Mouse (Mus musculus) embryonic stem cell, embryonic (primary cell): Measurements from ENCODE around the gene Ephb2.

Experiments
- CTCF ChIA-PET, 4 experiments: fragments of 300-600 bp in 2 of 4; fragments of 350-600 bp in 2 of 4; sonication (Branson Sonifier 250); formaldehyde crosslinking; loops; one replicate each; lab custom pipeline; 2022; ENCODE audit warnings: inconsistent platforms in 2 of 4; lab: Charles Lee
- POLR2A ChIA-PET, 4 experiments: fragments of 300-600 bp in 2 of 4; fragments of 350-600 bp in 2 of 4; sonication (Branson Sonifier 250); formaldehyde crosslinking; loops; one replicate each; lab custom pipeline; 2022; ENCODE audit warnings: antibody characterized with exemption in 4 of 4, inconsistent platforms in 1 of 4; lab: Charles Lee

Ephb2 gene

DNA sequence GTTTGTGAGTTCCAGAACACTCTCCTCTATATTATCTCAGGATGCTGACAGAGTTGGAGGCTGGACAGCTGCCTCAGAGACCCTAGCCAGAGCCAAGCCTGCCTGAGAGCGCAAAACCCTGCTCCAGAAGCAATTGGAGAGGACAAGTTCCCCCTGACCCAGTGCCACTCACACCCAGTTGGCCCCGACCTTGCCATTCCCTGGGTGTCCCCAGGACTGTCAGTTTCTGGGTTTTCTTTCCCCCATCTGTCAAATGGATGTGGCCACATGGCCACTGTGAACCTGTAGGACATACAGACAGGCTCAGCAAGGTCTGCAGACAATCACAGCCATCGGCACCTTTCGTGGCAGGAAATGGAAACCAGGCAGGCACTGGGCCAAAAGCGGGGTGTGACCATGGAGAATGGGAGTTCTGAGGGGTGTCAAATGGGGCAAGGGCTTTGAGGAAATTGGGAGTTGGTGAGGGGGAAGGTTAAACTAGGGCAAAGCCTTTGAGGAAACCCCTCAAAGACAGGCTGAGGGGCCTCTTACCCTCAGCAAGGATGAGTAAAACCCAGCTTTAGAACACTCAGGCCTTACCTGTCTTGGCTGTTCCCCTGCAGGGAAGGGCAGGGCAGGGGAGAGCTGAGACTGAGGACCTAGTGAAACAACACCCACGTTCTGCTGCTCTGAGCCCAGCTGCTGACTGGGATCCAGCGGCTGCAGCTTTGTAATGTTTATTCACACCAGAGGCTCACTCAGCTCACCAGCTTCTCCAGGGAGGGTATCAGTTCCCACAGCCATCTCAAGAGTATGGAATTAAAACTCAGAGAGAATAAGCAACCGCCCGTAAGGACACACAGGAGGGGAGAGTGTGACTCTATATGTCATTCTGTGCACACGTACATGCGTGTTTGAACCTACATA, 6.9 kb downstream of the Ephb2 start:
- CTCF ChIA-PET = interaction anchor here in 2 of 4 experiments (0.6 to 1.9 kb wide), 4 partner anchors 13 to 615 kb away, joined by 5 to 12 read pairs (median 7); no protein-coding TSS in a partner anchor
- POLR2A ChIA-PET = interaction anchor here in 2 of 4 experiments (0.6 to 2.8 kb wide), 9 partner anchors 7 to 156 kb away, joined by 3 to 8 read pairs (median 3); no protein-coding TSS in a partner anchor

DNA sequence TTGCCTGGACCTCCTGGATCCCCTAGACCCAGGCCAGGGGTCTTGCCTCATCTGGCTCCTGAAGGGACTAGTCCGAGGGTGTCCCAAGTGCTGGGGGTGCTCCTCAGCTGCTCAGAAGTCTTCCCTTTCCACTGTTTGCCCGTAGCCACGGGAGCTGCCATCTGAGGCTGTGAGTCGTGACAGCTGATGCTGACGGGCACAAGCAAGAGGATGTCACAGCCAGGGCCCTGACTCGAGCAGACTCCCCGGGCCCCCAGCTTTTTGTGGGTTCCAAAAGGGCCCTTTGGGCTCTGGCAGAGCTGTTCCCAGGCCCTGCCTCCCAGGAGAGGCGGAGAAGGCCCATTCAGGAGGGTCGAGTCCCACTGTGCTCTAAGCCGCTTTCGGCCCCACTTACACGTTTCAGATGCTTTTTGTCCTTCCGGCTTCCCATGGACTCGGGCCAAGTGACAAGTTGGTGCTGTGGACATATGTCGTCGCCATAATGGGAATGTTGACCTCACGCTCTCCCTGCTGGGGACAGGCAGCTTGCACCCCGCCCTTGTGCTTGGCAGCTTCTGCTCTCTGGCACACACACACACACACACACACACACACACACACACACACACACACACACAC, 10.7 kb downstream of the Ephb2 start:
- CTCF ChIA-PET = interaction anchor here (0.6 to 1.6 kb wide), 4 partner anchors 9 to 157 kb away, joined by 3 to 7 read pairs (median 4); no protein-coding TSS in a partner anchor
- POLR2A ChIA-PET = interaction anchor here in 2 of 4 experiments (0.6 to 1.0 kb wide), 2 partner anchors 158 to 551 kb away, joined by 3 read pairs; no protein-coding TSS in a partner anchor

DNA sequence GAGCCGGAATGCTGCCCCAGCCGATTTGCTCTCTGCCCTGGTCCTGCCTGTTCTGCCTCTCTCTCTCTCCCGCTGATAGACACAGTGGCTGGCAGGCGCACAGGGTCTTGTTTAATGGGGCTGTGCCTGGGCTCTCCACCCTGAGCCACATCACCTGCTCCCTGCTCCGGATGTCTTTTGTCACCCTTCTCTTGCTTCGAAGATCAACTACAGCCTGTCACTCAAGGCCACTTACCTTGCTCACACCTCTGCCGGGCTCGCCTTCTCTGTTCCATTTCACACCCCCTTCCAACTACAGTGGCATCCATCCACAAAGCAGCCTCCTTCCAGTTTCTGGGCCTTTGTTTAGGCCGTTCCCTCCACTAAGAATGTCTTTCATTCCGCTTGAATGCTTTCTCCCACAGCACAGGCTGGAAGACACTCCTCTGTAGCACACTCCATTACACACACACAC, 15.7 kb downstream of the Ephb2 start:
- CTCF ChIA-PET = interaction anchor here in 1 of 4 experiments (0.9 kb wide), 1 partner anchor 25 kb away, joined by 6 read pairs; no protein-coding TSS in a partner anchor
- POLR2A ChIA-PET = interaction anchor here in 1 of 4 experiments (1.2 kb wide), 1 partner anchor 70 kb away, joined by 3 read pairs; no protein-coding TSS in a partner anchor

DNA sequence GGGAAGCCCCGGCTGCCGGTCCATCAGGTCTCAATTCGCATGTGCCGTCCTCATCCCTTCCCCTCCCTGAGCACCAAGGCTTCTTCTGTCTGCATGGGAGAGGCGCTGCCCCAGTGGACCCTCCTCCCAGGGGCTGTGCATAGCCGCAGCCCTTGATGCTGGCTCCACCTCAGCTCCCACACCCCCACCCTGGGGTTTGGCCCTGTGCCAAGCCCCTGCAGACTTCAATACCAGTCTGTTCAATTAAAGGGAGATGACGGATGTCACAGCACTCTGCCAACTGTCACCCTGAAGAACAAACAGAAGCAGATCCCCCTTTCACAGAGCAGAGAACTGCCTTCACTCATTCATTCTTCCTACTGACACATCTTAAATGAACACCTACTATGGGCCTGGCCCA, 19.1 kb downstream of the Ephb2 start:
- ChIA-PET CTCF (interaction anchor here in 3 of 4 experiments (0.6 to 1.3 kb wide), 3 partner anchors 13 to 129 kb away, joined by 3 to 5 read pairs (median 4); no protein-coding TSS in a partner anchor), POLR2A (interaction anchor here in 2 of 4 experiments (0.6 to 1.9 kb wide), 5 partner anchors 9 to 1215 kb away, joined by 4 to 8 read pairs (median 5); no protein-coding TSS in a partner anchor)

- POLR2A ChIA-PET = interaction anchor here in 3 of 4 experiments (0.6 to 1.6 kb wide), 16 partner anchors 8 to 569 kb away, joined by 3 to 8 read pairs (median 4); no protein-coding TSS in a partner anchor
- CTCF ChIA-PET = interaction anchor here (0.5 to 1.5 kb wide), 47 partner anchors 8 to 1072 kb away, joined by 3 to 13 read pairs (median 4); no protein-coding TSS in a partner anchor
Observed at GRCm38 (mm10) chr4:136815364-136815763, 20.4 kb downstream of the Ephb2 start.

GRCm38 (mm10) chr4:136812543-136812942, 23.2 kb downstream of the Ephb2 start:
- POLR2A ChIA-PET = no interaction called here

GRCm38 (mm10) chr4:136811596-136811995, 24.2 kb downstream of the Ephb2 start:
- ChIA-PET POLR2A (interaction anchor here in 2 of 4 experiments (0.7 to 1.5 kb wide), 2 partner anchors 23 to 89 kb away, joined by 3 to 4 read pairs; no protein-coding TSS in a partner anchor), CTCF (interaction anchor here in 2 of 4 experiments (0.6 to 0.9 kb wide), 3 partner anchors 30 to 99 kb away, joined by 3 to 4 read pairs (median 3); no protein-coding TSS in a partner anchor)

More at GRCm38 (mm10) chr4:136812543-136812942, 23.2 kb downstream of the Ephb2 start:
- CTCF ChIA-PET = interaction anchor here in 2 of 4 experiments (0.5 to 0.6 kb wide), 2 partner anchors 115 to 169 kb away, joined by 3 read pairs; no protein-coding TSS in a partner anchor

DNA sequence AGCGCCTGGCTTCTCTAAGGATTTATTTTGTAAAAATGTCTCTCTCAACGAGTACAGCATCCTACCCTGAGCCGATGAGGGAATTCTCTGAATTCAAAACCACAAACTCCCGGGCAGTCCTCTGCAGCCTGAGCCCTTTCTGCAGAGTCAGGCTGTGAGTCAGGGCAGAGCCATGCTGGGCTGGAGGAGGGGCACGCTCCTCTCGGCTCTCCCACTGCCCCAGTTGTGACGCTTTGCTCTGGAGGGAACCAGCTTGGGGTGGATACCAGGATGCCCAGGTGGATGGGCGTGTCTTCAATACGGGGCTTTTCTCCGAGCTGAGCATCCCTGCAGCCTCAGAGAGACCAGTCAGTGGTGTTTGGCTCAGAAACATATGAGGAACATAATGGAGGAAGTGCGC, 27.3 kb downstream of the Ephb2 start:
- ChIA-PET POLR2A (interaction anchor here in 2 of 4 experiments (0.7 to 2.0 kb wide), 3 partner anchors 25 to 70 kb away, joined by 3 to 8 read pairs (median 3); no protein-coding TSS in a partner anchor), CTCF (interaction anchor here in 1 of 4 experiments (1.4 kb wide), 1 partner anchor 32 kb away, joined by 4 read pairs; no protein-coding TSS in a partner anchor)

GRCm38 (mm10) chr4:136807448-136808009, 28.3 kb downstream of the Ephb2 start:
- ChIA-PET POLR2A (interaction anchor here in 3 of 4 experiments (0.7 to 2.0 kb wide), 9 partner anchors 8 to 66 kb away, joined by 3 to 8 read pairs (median 3); no protein-coding TSS in a partner anchor), CTCF (interaction anchor here (0.5 to 1.5 kb wide), 17 partner anchors 8 to 1535 kb away, joined by 3 to 12 read pairs (median 4); no protein-coding TSS in a partner anchor)

DNA sequence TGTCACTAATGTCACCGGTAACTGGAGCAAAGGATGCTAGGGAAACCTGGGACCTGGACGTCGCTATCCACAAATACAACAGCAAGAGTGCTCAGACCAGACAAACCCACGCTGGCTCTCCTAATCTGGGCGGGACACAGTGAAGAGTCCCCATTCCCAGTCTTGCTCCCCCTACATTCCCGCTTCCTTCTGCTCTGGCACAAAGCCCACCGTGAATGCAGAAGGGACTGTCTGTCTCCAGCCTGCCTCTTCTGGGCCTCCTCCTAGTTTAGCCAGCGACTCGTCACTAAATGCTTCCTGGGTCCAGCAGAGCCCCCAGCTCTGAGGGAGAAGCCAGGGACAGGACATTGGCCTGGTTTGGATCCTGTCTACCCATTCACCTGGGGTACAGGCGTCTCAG, 29.5 kb downstream of the Ephb2 start:
- POLR2A ChIA-PET = interaction anchor here in 2 of 4 experiments (0.9 to 1.6 kb wide), 3 partner anchors 10 to 26 kb away, joined by 4 read pairs; no protein-coding TSS in a partner anchor
- CTCF ChIA-PET = interaction anchor here in 1 of 4 experiments (1.0 kb wide), 1 partner anchor 123 kb away, joined by 3 read pairs; no protein-coding TSS in a partner anchor

GRCm38 (mm10) chr4:136804343-136804742, 31.4 kb downstream of the Ephb2 start:
- POLR2A ChIA-PET = interaction anchor here in 2 of 4 experiments (0.8 to 1.5 kb wide), 3 partner anchors 10 to 139 kb away, joined by 3 to 4 read pairs (median 3); no protein-coding TSS in a partner anchor
- CTCF ChIA-PET = interaction anchor here in 3 of 4 experiments (0.6 to 2.4 kb wide), 7 partner anchors 11 to 561 kb away, joined by 3 to 10 read pairs (median 5); no protein-coding TSS in a partner anchor

- POLR2A ChIA-PET = interaction anchor here in 2 of 4 experiments (0.9 to 1.3 kb wide), 5 partner anchors 13 to 65 kb away, joined by 3 read pairs; no protein-coding TSS in a partner anchor
Observed at GRCm38 (mm10) chr4:136802446-136802845, 33.3 kb downstream of the Ephb2 start.

DNA sequence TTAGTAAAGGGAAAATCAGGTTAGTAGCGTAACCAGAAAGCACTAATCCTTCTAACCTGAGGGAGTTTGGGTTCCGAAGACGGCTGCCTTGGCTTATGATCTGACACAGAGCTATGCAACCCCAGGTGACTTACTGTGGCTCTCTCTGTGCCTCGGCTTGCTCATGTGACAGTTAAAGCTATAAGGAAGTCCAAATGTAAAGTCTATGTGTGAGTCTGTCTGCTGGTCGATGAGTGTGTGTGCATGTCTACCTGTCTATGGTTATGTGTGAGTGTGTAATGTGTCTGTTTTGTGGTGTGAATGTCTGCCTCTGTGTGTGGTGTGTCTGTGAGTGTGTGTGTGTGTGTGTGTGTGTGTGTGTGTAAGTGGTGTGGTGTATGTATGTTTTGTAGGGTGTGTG, 33.8 kb downstream of the Ephb2 start:
- CTCF ChIA-PET = interaction anchor here in 2 of 4 experiments (0.6 to 0.9 kb wide), 4 partner anchors 13 to 380 kb away, joined by 3 to 5 read pairs (median 4); no protein-coding TSS in a partner anchor

More at GRCm38 (mm10) chr4:136802446-136802845, 33.3 kb downstream of the Ephb2 start:
- CTCF ChIA-PET = interaction anchor here in 1 of 4 experiments (0.7 to 2.4 kb wide), 2 partner anchors 106 to 379 kb away, joined by 5 to 10 read pairs; no protein-coding TSS in a partner anchor

GRCm38 (mm10) chr4:136801463-136801862, 34.3 kb downstream of the Ephb2 start:
- ChIA-PET POLR2A (interaction anchor here in 3 of 4 experiments (0.6 to 1.3 kb wide), 7 partner anchors 14 to 158 kb away, joined by 3 read pairs; no protein-coding TSS in a partner anchor), CTCF (interaction anchor here (0.5 to 1.5 kb wide), 6 partner anchors 14 to 378 kb away, joined by 3 to 4 read pairs (median 3); no protein-coding TSS in a partner anchor)

More for the DNA sequence above, 33.8 kb downstream of the Ephb2 start:
- POLR2A ChIA-PET = interaction anchor here in 3 of 4 experiments (0.6 to 1.3 kb wide), 5 partner anchors 13 to 159 kb away, joined by 3 read pairs; no protein-coding TSS in a partner anchor

- ChIA-PET POLR2A (interaction anchor here in 1 of 4 experiments (0.6 to 1.0 kb wide), 2 partner anchors 17 to 20 kb away, joined by 3 to 5 read pairs; no protein-coding TSS in a partner anchor), CTCF (interaction anchor here in 2 of 4 experiments (0.6 to 1.5 kb wide), 6 partner anchors 15 to 588 kb away, joined by 3 to 4 read pairs (median 3); no protein-coding TSS in a partner anchor)
Observed at GRCm38 (mm10) chr4:136800366-136800765, 35.4 kb downstream of the Ephb2 start.
